Mouse (Mus musculus): Measurements from ENCODE around the gene Rnf227. TPM values are rescaled to one million over a fixed set of nuclear protein-coding genes. Genes with fewer than 3 reads are reported as not detected.

Rnf227 gene
- polyA plus RNA-seq, 1 experiment = 2.5 TPM

GRCm38 (mm10) chr11:69382478-69383105 is 42.3 kb downstream of the Rnf227 start:
- Histone ChIP-seq H3ac (ENCODE audit: control insufficient read depth, insufficient read length) (no peak overlapping the region), H3K4me2 (ENCODE audit: low read depth) (peak overlapping the region; percentile 59), H3K79me2 (ENCODE audit: control insufficient read depth, insufficient read depth) (no peaks in the 10 kb centered on the region), H3K27me3 (ENCODE audit: control insufficient read depth, insufficient read depth, insufficient read length) (no peaks in the 10 kb centered on the region), H3K36me3 (ENCODE audit: control insufficient read depth, insufficient read depth) (no peaks in the 10 kb centered on the region), H3K4me3 (no peak overlapping the region)
- TF ChIP-seq TCF12 (IDR thresholded peaks at IDR 0.05; ENCODE audit: insufficient read depth, poor library complexity, severe bottlenecking) (no peak), POLR2A (IDR thresholded peaks at IDR 0.05; ENCODE audit: insufficient read length, low read depth) (peak; percentile 10), POLR2AphosphoS2 (IDR thresholded peaks at IDR 0.05; ENCODE audit: insufficient read length, low read depth) (peak; percentile 20)

DNA sequence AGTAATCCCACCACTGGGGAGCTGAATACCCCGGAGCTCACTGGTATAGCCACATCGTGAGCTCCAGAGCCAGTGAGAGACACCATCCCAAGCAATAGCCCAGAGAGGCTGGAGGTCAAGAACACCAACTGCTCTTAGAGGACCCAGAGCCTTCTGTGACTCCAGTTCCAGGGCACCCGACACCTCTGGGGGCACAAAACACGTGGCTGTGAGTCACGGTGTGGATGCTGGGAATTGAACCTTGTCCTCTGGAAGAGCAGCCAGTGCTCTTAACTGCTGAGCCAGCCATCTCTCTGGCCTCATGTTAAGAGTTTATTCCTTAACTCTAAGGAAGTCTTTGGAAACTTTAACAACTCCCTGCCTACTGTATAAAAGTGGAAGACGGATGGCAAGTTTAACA is 44.7 kb downstream of the Rnf227 start:
- Histone ChIP-seq H3K4me2 (ENCODE audit: low read depth) (no peak overlapping the region), H3K36me3 (ENCODE audit: control insufficient read depth, insufficient read depth) (no peaks in the 10 kb centered on the region), H3K4me3 (no peak overlapping the region), H3K79me2 (ENCODE audit: control insufficient read depth, insufficient read depth) (no peaks in the 10 kb centered on the region), H3K27me3 (ENCODE audit: control insufficient read depth, insufficient read depth, insufficient read length) (no peaks in the 10 kb centered on the region), H3ac (ENCODE audit: control insufficient read depth, insufficient read length) (no peak overlapping the region)
- TF ChIP-seq TCF3 (IDR thresholded peaks at IDR 0.05; ENCODE audit: insufficient read length, low read depth) (no peak), USF1 (IDR thresholded peaks at IDR 0.05; ENCODE audit: low read depth) (no peak), E2F4 (IDR thresholded peaks at IDR 0.05; ENCODE audit: insufficient read depth) (no peak), MYOD1 (IDR thresholded peaks at IDR 0.05; ENCODE audit: control insufficient read depth in 1 of 3, insufficient read length in 2 of 3, low read depth in 2 of 3) (no peak), POLR2AphosphoS2 (IDR thresholded peaks at IDR 0.05; ENCODE audit: insufficient read length, low read depth) (no peak), CEBPB (IDR thresholded peaks at IDR 0.05; ENCODE audit: insufficient read depth, poor library complexity, severe bottlenecking) (no peak), MYOG (IDR thresholded peaks at IDR 0.05; ENCODE audit: control insufficient read depth in 1 of 3, insufficient read depth in 1 of 3, insufficient read length in 2 of 3, low read depth in 2 of 3) (no peak), TCF12 (IDR thresholded peaks at IDR 0.05; ENCODE audit: insufficient read depth, poor library complexity, severe bottlenecking) (no peak), SRF (IDR thresholded peaks at IDR 0.05; ENCODE audit: control insufficient read depth, insufficient read length, low read depth) (no peak), REST (IDR thresholded peaks at IDR 0.05; ENCODE audit: insufficient read depth, insufficient read length) (no peak), MAX (IDR thresholded peaks at IDR 0.05; ENCODE audit: low read depth) (no peak), POLR2A (IDR thresholded peaks at IDR 0.05; ENCODE audit: insufficient read length, low read depth) (no peak)

DNA sequence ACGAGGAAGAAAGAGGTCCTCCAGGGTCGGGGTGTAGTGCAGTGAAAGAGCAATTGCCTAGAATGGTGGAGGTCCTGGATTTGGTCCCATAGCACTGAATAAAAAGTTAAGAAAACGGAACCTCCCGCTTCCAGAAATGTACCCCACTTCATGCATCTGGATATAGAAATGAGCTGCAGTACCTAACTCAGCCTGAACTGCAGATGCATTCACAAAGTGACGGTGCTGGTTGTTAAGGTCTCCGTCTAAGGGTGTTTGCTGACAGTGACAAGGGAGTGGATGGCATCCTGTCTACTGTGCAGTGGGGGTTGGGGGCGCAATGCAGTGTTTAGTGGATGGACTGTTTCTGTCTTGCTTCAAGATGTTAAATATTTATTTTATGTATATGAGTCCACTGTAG is 46.5 kb downstream of the Rnf227 start:
- Histone ChIP-seq H3ac (ENCODE audit: control insufficient read depth, insufficient read length) (no peak overlapping the region), H3K27me3 (ENCODE audit: control insufficient read depth, insufficient read depth, insufficient read length) (no peaks in the 10 kb centered on the region), H3K4me3 (no peak overlapping the region), H3K36me3 (ENCODE audit: control insufficient read depth, insufficient read depth) (no peaks in the 10 kb centered on the region), H3K79me2 (ENCODE audit: control insufficient read depth, insufficient read depth) (no peaks in the 10 kb centered on the region), H3K4me2 (ENCODE audit: low read depth) (no peak overlapping the region)
- TF ChIP-seq E2F4 (IDR thresholded peaks at IDR 0.05; ENCODE audit: insufficient read depth) (no peak), POLR2AphosphoS2 (IDR thresholded peaks at IDR 0.05; ENCODE audit: insufficient read length, low read depth) (peak; percentile 15)

GRCm38 (mm10) chr11:69388680-69389079 is 48.4 kb downstream of the Rnf227 start:
- Histone ChIP-seq H3K36me3 (ENCODE audit: control insufficient read depth, insufficient read depth) (no peaks in the 10 kb centered on the region), H3K79me2 (ENCODE audit: control insufficient read depth, insufficient read depth) (peaks cover 1% of the 10 kb centered on the region), H3K27me3 (ENCODE audit: control insufficient read depth, insufficient read depth, insufficient read length) (no peaks in the 10 kb centered on the region), H3K4me2 (ENCODE audit: low read depth) (no peak overlapping the region), H3ac (ENCODE audit: control insufficient read depth, insufficient read length) (no peak overlapping the region), H3K4me3 (no peak overlapping the region)
- no peak for TF ChIP-seq USF1 (IDR thresholded peaks at IDR 0.05; ENCODE audit: low read depth)
- TF ChIP-seq SRF (IDR thresholded peaks at IDR 0.05; ENCODE audit: control insufficient read depth, insufficient read length, low read depth) = no peak
- no peak for TF ChIP-seq MYOD1 (IDR thresholded peaks at IDR 0.05; ENCODE audit: control insufficient read depth in 1 of 3, insufficient read length in 2 of 3, low read depth in 2 of 3)
- TF ChIP-seq POLR2A (IDR thresholded peaks at IDR 0.05; ENCODE audit: insufficient read length, low read depth) = no peak
- TF ChIP-seq MYOG (IDR thresholded peaks at IDR 0.05; ENCODE audit: control insufficient read depth in 1 of 3, insufficient read depth in 1 of 3, insufficient read length in 2 of 3, low read depth in 2 of 3) = no peak
- no peak for TF ChIP-seq E2F4 (IDR thresholded peaks at IDR 0.05; ENCODE audit: insufficient read depth)
- no peak for TF ChIP-seq REST (IDR thresholded peaks at IDR 0.05; ENCODE audit: insufficient read depth, insufficient read length)
- TF ChIP-seq POLR2AphosphoS2 (IDR thresholded peaks at IDR 0.05; ENCODE audit: insufficient read length, low read depth) = no peak
- no peak for TF ChIP-seq CEBPB (IDR thresholded peaks at IDR 0.05; ENCODE audit: insufficient read depth, poor library complexity, severe bottlenecking)
- TF ChIP-seq TCF3 (IDR thresholded peaks at IDR 0.05; ENCODE audit: insufficient read length, low read depth) = no peak
- TF ChIP-seq TCF12 (IDR thresholded peaks at IDR 0.05; ENCODE audit: insufficient read depth, poor library complexity, severe bottlenecking) = no peak

DNA sequence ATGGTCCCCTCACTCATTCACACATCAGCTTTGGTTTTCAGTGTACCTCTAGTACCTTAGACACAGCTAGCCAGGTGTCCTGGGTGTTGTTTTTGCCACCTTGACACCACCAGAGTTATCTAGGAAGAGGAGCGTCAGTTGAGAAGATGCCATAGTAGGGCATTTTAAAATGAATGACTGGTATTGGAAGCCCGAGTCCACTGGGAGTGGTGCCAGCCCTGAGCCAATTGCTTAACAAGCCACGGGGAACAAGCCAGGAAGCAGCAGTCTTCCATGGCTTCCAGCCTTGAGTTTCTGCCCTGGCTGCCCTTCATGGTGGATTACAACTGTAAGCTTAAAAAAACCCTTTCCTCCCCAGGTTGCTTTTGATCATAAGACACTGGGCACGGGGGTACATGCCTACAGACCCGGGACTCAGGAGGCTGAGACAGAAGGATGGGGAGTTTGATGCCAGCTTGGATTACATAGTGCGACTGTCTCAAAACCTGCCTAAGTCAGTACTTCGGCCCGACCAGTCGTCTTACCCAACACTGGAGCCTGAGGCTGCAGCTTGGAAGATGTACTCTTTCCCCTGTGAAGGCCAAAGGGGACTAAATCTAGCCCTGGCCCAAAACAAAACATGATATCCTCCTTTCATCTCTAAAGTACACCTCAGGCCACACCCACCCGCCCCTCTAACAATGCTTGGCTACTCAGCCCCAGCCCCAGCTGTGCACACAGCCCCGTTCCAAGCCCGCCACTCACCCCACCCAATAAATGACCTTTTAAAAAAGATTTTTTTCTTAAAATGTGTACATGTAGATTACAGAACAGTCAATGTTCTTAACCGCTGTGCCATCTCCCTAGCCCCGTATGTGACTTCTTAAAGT is 49.5 kb downstream of the Rnf227 start:
- no peak overlapping the region for H3ac ChIP-seq (ENCODE audit: control insufficient read depth, insufficient read length)
- H3K79me2 ChIP-seq (ENCODE audit: control insufficient read depth, insufficient read depth) = peaks cover 12% of the 10 kb centered on the region
- H3K36me3 ChIP-seq (ENCODE audit: control insufficient read depth, insufficient read depth) = no peaks in the 10 kb centered on the region
- TF ChIP-seq MYOG (IDR thresholded peaks at IDR 0.05; ENCODE audit: control insufficient read depth in 1 of 3, insufficient read depth in 1 of 3, insufficient read length in 2 of 3, low read depth in 2 of 3) (no peak), TCF3 (IDR thresholded peaks at IDR 0.05; ENCODE audit: insufficient read length, low read depth) (no peak), USF1 (IDR thresholded peaks at IDR 0.05; ENCODE audit: low read depth) (no peak), CEBPB (IDR thresholded peaks at IDR 0.05; ENCODE audit: insufficient read depth, poor library complexity, severe bottlenecking) (no peak), MYOD1 (IDR thresholded peaks at IDR 0.05; ENCODE audit: control insufficient read depth in 1 of 3, insufficient read length in 2 of 3, low read depth in 2 of 3) (no peak), REST (IDR thresholded peaks at IDR 0.05; ENCODE audit: insufficient read depth, insufficient read length) (no peak), POLR2AphosphoS2 (IDR thresholded peaks at IDR 0.05; ENCODE audit: insufficient read length, low read depth) (no peak)
- no peaks in the 10 kb centered on the region for H3K27me3 ChIP-seq (ENCODE audit: control insufficient read depth, insufficient read depth, insufficient read length)
- H3K4me2 ChIP-seq (ENCODE audit: low read depth) = peak overlapping the region; percentile 42
- no peak overlapping the region for H3K4me3 ChIP-seq

All from myocyte (in vitro differentiated cells).